Mouse (Mus musculus) frontal cortex, adult 2 months (tissue): ENCODE data around the gene Nrg3. TPM values are rescaled to one million over a fixed set of nuclear protein-coding genes. Genes with fewer than 3 reads are reported as not detected.
"Not testable (repeated sequence)": the region's sequence is repeated elsewhere in the genome, so short reads cannot be mapped to it uniquely, and the experiment has no call there.

Source experiments
- DNase-seq, 2 experiments: peaks; one replicate each; pipeline ENCODE4 v3.0.0; 2022; ENCODE audit warnings: low spot score in 1 of 2; ENCODE audit errors: extremely low spot score in 1 of 2
- polyA plus RNA-seq: library from polyadenylated mRNA; depleted of rRNA; stranded (reverse); fragments of >200 nt; gene quantifications from 2 replicates; pipeline ENCODE4 v1.2.3, GENCODE M21; 2012

The Nrg3 gene
- polyA plus RNA-seq, 1 experiment: 25.4 TPM

GRCm38 (mm10) chr14:39240267-39240666 is 232.6 kb downstream of the Nrg3 start:
- DNase-seq: peak in 1 of 2 experiments; percentile 18

GRCm38 (mm10) chr14:39211472-39211871 is 261.4 kb downstream of the Nrg3 start:
- no peak for DNase-seq

- no peak for DNase-seq
Observed at GRCm38 (mm10) chr14:39191946-39192345, 280.9 kb downstream of the Nrg3 start.

- DNase-seq: no peak
Observed at GRCm38 (mm10) chr14:39173709-39174108, 299.2 kb downstream of the Nrg3 start.

- DNase-seq: peak; percentile 22 to 27
Observed at GRCm38 (mm10) chr14:39160140-39160539, 312.7 kb downstream of the Nrg3 start.

GRCm38 (mm10) chr14:39155462-39155861 is 317.4 kb downstream of the Nrg3 start:
- peak in 1 of 2 experiments; percentile 39 for DNase-seq

- DNase-seq: no peak
Observed at GRCm38 (mm10) chr14:39129766-39130165, 343.1 kb downstream of the Nrg3 start.

GRCm38 (mm10) chr14:39117977-39118376 is 354.9 kb downstream of the Nrg3 start:
- no peak for DNase-seq

GRCm38 (mm10) chr14:39116522-39117231 is 356.2 kb downstream of the Nrg3 start:
- not testable (repeated sequence) for DNase-seq

GRCm38 (mm10) chr14:39109566-39109965 is 363.3 kb downstream of the Nrg3 start:
- no peak for DNase-seq

GRCm38 (mm10) chr14:39106776-39107175 is 366.1 kb downstream of the Nrg3 start:
- peak; percentile 24 to 42 for DNase-seq

GRCm38 (mm10) chr14:39095219-39095618 is 377.7 kb downstream of the Nrg3 start:
- peak in 1 of 2 experiments; percentile 50 for DNase-seq

- DNase-seq: peak in 1 of 2 experiments; percentile 62
Observed at GRCm38 (mm10) chr14:39079461-39079860, 393.4 kb downstream of the Nrg3 start.

GRCm38 (mm10) chr14:39051542-39051941 is 421.3 kb downstream of the Nrg3 start:
- DNase-seq: no peak

- DNase-seq: no peak
Observed at GRCm38 (mm10) chr14:39049021-39049420, 423.9 kb downstream of the Nrg3 start.

- no peak for DNase-seq
Observed at GRCm38 (mm10) chr14:39044290-39044689, 428.6 kb downstream of the Nrg3 start.

GRCm38 (mm10) chr14:39043793-39044192 is 429.1 kb downstream of the Nrg3 start:
- DNase-seq: no peak

- DNase-seq: no peak
Observed at GRCm38 (mm10) chr14:39043384-39043783, 429.5 kb downstream of the Nrg3 start.

- DNase-seq: peak; percentile 36 to 58
Observed at GRCm38 (mm10) chr14:39039046-39039445, 433.8 kb downstream of the Nrg3 start.

- DNase-seq: peak; percentile 44 to 54
Observed at GRCm38 (mm10) chr14:39034482-39034881, 438.4 kb downstream of the Nrg3 start.

- peak in 1 of 2 experiments; percentile 30 for DNase-seq
Observed at GRCm38 (mm10) chr14:39023065-39023464, 449.8 kb downstream of the Nrg3 start.

- no peak for DNase-seq
Observed at GRCm38 (mm10) chr14:39014126-39014525, 458.8 kb downstream of the Nrg3 start.
